Mouse (Mus musculus): ENCODE data around the gene Miga2.

The Miga2 gene

GRCm38 (mm10) chr2:30357552-30358510, 6.2 kb upstream of the Miga2 start:
- in situ Hi-C loops (cut with MboI, MseI), result no loop called here

GRCm38 (mm10) chr2:30358533-30359531, 5.2 kb upstream of the Miga2 start, which contains the start of gene Sh3glb2:
Sh3glb2 (minus strand) TSS chr2:30359337.
- in situ Hi-C loops (cut with MboI, MseI), result no loop called here

- in situ Hi-C loops (cut with MboI, MseI), result no loop called here
Observed at GRCm38 (mm10) chr2:30360626-30361025, 3.4 kb upstream of the Miga2 start.

DNA sequence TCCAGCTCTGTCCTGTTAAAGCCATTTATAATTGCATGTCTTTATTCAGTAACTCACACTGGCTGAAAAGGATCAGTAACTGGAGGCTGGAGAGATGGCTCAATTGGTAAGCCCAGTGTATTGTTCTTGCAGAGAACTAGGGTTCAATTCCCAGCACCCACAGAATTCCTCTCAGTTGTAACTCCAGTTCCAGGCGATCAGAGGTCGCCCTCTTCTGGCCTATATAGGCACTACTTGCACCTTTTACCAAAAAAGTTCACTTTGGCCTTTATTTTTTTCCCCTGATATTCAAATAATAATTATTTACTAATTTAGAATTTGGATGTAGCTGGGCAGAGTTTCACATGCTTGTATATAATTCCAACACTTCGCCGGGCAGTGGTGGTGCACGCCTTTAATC, 1.2 kb upstream of the Miga2 start:
- in situ Hi-C loops (cut with MboI, MseI), result no loop called here

- in situ Hi-C loops (cut with MboI, MseI), result loop anchor here (5.0 kb wide), 1 partner anchor 42 kb away; no protein-coding TSS in a partner anchor
Observed at GRCm38 (mm10) chr2:30365281-30366069, 1.4 kb downstream of the Miga2 start.

DNA sequence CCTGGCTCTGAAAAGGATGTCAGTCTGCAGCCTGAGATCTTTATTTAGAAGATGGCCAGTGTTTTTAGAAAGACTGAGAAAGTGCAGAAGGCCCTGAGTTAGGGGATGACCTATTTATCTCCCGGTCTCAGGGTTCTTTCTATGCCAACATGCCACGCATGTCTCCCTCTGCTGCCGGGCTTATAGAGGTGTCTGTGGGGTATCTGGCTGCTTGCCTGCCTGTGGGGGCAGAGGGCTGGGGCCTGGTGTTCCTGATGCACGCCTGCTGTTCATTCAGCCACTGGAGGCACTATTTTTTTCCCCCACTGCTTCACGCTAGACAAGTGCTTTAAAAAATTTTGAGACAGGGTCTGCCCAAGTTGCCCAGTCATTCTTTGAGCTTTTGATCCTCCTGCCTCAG, 2.2 kb downstream of the Miga2 start:
- in situ Hi-C loops (cut with MboI, MseI), result loop anchor here (5.0 kb wide), 1 partner anchor 41 kb away; no protein-coding TSS in a partner anchor

DNA sequence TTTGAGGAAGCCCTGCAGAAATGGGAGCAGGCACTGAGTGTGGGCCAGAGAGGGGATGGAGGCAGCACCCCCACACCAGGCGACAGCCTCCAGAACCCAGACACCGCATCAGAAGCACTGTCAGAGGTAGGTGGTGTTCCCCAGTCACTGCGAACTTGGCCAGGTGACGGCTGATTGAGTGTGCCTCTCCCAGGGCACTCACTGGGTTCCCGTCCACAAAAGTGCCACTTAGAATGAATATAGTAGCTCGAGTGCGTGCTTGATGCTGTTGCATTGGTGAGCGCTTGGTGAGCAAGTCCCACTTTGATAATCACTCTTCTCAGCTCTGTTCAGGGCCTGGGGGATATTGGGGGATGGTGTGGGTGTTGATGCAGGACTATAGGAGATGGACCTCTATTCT, 7.5 kb downstream of the Miga2 start:
- in situ Hi-C loops (cut with MboI, MseI), result no loop called here

DNA sequence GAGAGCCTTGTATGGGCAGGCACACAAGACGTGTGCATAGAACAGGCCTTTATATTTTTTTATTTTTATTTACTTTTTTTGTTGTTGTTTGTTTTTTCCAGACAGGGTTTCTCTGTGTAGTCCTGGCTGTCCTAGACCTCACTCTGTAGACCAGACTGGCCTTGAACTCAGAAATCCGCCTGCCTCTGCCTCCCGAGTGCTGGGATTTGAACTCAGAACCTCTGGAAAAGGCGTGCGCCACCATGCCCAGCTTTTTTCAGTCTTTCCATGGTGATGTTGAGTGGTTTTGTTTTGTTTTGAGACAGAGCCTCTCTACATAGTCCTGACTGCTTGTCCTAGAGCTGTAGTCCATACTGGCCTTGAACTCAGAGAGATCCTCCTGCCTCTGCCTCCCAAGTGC, 8.7 kb downstream of the Miga2 start:
- in situ Hi-C loops (cut with MboI, MseI), result no loop called here

- in situ Hi-C loops (cut with MboI, MseI), result no loop called here
Observed at GRCm38 (mm10) chr2:30375893-30376292, 11.9 kb downstream of the Miga2 start.

DNA sequence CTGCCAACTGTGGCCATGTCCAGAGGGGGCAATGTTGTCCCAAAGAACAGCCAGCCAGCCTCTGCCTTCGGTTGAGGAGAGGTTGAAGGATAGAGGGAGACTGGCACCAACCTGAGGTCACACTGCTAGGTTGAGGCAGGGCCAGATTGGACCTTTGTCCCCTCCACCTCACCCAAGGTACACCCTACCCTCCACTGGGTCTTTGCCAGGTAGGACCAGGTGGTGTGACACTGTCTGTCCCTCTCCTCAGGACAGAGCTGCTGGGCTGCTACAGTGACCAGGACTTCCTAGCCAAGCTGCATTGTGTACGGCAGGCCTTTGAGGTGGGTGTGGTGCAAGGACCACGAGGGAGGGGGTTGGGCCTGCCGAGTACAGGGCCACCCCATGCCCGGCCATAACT, 13.7 kb downstream of the Miga2 start:
- in situ Hi-C loops (cut with MboI, MseI), result no loop called here

DNA sequence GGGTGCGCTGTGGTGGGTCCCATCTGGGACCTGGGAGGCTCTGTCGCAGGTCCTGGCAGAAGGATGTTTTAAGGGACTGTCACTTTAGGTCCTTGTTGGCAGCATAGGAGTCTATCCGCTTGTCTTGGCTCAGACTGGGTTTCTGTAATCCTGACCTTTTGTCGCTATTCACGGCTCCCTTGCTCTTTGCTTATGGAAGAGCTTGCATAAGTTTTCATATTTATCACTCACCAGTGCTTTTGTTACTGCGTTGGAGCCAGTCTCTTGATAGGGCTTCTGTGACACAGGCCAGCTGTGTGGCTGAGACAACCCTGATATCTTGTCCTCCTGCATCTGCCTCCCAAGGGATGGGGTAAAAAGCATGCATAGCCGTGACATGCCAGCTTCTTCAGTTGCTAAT, 15.3 kb downstream of the Miga2 start:
- in situ Hi-C loops (cut with MboI, MseI), result no loop called here

DNA sequence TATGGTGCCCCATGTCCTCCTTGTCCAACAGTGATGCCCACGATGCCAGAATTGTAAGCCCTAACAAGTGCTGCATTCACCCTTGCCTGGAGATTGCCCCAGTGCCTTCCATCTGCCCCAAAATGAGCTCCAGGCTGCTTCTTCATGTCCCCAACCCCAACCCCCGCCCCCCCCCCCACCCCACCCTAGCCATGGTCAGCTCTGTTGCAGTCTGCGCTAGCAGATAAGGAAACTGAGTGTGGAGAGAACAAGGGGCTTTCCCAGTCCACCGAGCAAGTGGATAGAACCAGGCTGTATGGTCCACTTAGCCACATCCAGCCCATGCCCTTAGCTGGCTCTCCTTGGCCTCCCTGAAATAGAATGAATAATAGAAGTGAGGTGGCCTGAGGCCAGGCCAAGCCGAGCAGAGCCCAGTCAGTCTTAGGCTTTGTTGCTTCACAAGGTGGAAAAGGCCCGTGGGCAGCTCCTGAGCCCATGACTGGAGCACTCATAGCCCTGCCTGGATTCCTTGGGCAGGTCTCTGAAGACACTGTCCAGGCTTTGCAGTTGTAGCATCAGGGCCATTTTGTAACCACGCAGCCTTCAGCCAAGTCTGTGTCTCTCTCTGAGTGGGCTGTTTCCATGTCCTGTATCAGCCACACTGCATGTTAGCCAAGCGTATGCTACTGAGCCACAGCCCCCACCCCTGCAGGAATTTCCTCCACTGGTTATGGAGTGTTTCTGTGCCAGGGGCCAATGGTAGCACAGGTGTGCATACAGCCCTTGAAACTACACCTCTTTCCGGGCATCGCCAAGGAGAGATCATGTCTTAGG, 16.7 kb downstream of the Miga2 start:
- in situ Hi-C loops (cut with MboI, MseI), result no loop called here

DNA sequence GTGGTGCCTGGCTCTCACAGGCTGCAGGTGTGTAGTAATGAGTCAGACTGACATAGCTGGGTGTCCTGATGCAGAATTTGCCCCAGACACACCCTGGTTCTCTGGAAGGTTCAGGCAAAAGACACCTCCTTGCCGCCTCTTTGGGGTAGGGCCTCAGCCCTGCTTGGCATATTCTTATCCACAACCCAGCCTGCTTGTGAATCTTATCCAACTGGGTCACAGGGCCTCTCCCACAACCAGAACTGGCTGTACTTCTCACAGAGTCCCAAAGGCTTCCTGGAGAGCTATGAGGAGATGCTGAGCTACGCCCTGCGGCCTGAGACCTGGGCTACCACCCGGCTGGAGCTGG, 17.3 kb downstream of the Miga2 start:
- in situ Hi-C loops (cut with MboI, MseI), result no loop called here

DNA sequence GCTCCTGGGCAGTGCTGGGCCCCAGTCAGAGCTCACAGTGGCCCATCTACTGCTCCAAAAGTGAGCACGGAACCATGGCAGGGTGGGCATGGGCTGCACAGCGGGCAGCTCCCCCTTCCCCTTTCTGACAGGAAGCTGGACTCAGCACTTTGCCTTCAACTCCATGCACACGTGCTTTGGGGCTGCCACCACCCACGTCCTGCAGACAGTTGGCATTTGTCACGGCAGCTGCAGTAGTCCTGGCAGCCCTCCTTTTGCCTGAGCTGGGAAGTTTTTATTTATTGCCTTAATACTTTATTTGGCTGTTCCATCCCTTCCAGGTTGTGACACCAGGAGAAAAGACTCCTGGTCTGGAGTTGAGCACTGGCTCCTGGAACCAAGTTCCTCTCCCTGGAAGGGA, 20.8 kb downstream of the Miga2 start:
- in situ Hi-C loops (cut with MboI, MseI), result no loop called here

DNA sequence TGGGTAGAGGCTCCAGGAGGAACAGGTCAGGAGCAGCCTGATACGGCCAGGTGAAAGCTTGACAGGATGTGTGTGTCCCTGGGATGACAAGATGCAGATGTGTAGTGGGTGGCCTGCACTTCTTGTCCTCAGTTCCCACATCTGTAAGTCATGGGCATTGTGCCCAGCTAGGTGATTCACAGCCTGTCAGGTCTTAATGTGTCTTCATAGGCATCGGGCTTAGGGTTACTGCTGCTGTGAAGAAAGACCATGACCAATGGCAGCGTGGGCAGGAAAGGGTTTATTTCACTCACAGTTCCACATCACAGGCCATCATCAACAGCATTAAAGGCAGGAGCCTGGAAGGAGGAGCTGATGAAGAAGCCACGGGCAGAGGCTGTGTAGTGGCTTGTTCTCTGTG, 21.6 kb downstream of the Miga2 start:
- in situ Hi-C loops (cut with MboI, MseI), result no loop called here

DNA sequence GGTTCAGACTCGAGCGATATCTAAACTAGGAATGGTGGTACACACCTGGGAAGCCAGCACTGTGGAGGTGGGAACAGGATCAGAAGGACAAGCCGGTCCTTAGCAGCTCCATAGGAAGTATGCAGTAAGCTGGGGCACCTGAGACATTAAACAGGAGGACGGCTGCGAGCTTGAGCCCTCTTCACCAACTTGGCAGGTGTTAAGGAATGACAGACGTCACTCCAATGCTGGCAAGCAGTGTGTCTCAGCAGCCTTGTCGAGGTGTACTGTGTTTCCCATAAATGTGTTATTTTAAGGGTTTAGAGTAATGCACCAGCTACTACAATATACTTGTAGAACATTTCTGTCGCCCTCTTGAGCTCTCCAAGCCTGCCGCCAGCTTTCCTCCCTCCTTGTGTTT, 22.9 kb downstream of the Miga2 start:
- in situ Hi-C loops (cut with MboI, MseI), result no loop called here

DNA sequence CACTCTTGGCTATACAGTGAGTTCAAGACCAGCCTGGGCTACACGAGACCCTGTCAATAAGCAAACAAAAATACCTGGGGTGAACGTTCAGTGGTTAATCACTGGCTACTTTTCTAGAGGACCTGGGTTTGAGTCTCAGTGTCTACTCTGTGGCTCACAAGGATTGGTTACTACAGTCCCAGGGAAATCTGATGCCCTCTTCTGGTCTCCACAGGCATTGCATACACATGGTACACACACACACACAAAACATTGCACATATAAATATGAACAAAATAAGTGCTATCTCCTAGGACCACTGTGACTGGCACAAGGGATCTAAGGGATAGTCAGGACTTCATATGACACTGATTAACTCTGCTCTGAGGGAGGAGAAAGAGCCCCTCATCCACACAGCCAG, 25.0 kb downstream of the Miga2 start:
- in situ Hi-C loops (cut with MboI, MseI), result no loop called here

DNA sequence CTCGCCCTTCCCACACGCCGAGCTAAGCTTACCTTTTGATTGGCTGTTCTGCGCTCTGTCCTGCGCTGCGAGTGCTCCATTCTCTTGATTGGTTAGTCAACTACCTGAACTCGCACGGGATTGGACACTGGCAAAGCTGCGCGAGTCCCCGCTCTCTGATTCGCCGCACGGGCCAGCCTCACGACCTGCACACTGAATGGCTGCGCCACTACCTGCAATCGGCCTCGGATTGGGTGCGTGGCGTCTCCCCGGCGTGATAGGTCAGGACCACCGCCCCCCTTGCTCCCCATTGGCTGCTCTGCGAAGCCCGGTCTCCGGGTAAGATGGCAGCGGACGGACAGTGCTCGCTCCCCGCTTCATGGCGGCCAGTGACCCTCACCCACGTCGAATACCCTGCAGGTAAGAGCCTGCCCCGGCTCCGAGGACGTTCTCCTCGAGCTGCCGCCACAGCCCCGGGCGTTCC, 28.1 kb downstream of the Miga2 start, which contains the start of gene Dolpp1:
Dolpp1 (plus strand) TSS at position 141 of the 463 bp plus-strand sequence.
- in situ Hi-C loops (cut with MboI, MseI), result no loop called here

DNA sequence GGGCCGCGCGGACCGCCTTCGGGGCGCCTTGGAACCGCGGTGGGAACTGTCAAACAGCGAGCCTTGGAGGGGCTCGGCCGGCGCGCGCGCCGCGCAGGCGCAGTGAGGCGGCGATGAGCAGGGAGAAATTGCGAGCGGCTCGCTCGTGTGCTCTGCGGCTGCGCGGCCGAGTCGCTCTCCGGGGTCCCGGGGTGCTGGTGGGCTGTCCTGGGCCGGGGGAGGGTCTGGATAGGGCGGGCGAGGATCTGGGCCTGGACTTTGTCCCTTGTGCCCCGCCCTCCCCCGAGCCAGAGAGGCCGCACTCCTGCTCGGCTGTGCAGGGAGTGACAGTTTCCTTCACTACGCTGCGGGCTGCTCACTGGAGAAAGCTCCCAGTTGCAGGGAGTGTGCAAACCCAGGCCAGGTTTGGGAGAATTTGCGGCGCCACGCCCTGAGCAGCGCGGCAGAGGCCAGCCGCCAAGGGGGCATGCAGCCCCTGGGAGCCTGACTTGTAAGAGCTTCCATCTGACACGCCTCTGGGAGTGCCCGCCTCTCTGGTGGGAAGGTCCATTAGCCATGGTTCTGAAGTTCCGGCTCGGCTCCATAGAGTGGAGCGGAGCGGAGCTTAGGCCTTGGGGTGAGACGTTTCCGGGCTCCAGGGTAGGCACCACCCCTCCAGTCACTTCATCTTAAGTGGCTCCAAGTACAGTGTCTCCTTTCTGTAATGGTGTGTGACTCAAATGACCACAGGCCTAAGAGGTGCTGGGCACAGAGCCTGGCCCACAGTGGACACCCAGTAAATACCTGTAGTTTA, 28.7 kb downstream of the Miga2 start:
- in situ Hi-C loops (cut with MboI, MseI), result no loop called here

GRCm38 (mm10) chr2:30393370-30393656, 29.3 kb downstream of the Miga2 start:
- in situ Hi-C loops (cut with MboI, MseI), result no loop called here
